Mouse (Mus musculus): ENCODE measurements around the gene Clec18a. TPM values are rescaled to one million over a fixed set of nuclear protein-coding genes. Genes with fewer than 3 reads are reported as not detected.
"Not testable (repeated sequence)": the region's sequence is repeated elsewhere in the genome, so short reads cannot be mapped to it uniquely, and the experiment has no call there.

Clec18a gene
- total RNA-seq, 2 experiments from 2014 or later = 0.15 TPM; not detected in 1

GRCm38 (mm10) chr8:111056158-111056663, 36.0 kb downstream of the Clec18a start, which contains the start of gene Exosc6:
Exosc6 (plus strand) TSS chr8:111056339.
- DNase-seq = peak; percentile 93

DNA sequence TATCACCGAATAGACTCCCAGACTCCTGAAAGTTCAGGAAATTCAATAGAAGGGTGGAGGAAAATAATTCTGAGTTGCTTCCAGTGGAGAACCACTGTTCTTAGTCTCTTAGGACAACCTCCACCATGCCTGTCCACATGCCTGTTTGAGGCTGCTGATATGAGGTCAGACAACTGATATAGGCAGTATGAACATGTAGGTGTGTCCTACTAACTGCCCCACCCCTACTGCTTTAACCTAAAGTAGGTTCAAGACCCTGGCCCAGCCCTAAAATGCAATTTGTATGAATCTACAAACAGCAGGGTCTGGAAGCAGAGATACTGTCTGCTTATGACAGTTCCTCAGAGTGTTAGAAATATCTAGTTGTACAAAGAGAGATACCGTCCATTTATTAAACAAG, 36.6 kb downstream of the Clec18a start:
- no peak for DNase-seq

DNA sequence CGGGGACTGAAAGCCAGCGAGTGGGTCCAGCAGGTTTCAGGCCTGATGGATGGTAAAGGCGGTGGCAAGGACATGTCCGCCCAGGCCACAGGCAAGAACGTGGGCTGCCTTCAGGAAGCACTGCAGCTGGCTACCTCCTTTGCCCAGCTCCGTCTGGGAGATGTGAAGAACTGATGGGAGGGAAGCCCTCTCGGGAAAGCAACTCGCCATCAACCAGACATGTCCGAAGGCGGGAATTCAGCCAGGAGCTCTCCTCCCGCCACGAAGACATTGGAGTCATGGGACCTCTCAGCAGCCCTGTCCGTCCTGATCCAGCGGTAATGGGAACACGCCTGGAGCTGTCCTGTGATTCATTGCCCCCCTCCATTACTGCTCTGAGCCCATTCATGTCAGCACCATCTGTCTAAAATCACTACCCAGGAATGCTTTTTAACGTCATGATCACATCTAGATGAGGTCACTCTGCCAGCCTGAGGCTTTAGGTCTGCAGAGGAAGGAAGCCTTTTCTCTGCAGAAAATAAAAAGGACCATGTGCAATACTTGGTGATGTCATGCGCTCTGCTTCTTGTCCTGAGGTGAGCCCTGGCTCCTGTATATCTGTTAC, 37.1 kb downstream of the Clec18a start:
- no peak for DNase-seq

GRCm38 (mm10) chr8:111053827-111054518, 38.3 kb downstream of the Clec18a start:
- DNase-seq = peak; percentile 72

GRCm38 (mm10) chr8:111049106-111049505, 43.1 kb downstream of the Clec18a start:
- DNase-seq = no peak

DNA sequence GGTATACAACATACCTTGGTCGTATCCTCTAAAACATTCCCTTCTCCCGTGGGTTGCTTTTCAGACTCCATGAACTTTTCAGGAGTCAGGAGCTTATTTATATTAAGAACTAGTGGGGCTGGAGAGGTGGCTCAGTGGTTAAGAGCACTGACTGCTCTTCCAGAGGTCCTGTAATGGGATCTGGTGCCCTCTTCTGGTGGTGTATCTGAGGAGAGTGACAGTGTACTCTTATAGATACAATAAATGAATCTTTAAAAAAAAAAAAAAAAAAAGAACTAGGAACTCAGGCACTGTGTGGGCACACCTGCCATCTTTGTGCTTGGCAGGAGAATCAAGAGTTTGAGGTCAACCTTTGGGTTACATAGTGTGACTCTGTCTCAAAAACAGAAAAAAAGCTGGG, 43.5 kb downstream of the Clec18a start:
- no peak for DNase-seq

DNA sequence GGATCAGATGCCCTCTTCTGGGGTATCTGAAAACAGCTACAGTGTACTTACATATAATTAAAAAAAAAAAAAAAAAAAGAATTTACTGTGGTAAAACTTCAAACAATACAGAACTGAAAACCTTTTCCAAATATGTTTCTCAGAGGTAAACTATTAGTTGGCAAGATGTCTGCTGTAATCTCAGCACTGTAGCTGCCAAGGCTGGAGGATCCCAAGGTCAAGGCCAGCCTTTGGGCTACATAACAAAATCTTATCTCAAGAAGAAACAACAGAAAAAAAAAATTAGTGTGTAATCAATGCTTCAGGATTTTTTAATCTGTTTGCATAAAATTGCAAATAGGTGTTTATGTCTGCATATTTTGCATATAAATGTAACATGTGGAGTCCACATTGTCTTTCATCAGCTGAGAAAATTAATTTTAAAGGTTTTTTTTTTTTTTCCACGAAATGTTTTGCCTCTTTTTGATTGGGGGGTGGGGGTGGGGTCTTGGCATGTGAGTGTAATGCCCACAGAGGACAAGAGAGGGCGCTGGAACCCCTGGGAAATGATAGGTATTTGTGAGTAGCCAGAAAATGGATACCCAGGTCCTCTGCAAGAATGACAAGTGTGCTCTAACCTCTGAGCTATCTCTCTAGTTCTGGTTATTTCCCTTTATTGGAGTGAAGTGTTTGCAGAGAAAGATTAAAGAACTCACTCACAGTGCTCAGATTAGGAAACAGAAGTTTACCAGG, 48.1 kb downstream of the Clec18a start:
- peak; percentile 40 for DNase-seq

DNA sequence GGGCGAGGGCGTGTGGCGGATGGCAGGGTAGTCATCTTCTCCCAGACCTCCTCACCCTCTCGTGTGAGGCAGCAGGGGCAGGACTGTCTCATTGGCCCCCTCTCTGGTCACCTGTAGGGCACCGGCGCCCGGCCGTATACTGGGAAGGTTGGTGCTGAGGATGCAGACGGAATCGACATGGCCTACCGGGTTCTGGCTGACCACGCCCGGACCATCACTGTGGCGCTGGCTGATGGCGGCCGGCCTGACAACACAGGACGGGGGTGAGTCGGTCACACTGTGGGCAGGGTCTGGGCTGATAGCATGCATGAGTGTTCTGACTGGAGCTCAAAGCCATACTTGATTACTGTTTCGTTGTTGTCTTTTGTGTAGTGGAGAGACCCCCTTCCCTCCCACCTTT, 49.7 kb downstream of the Clec18a start:
- no peak for DNase-seq

DNA sequence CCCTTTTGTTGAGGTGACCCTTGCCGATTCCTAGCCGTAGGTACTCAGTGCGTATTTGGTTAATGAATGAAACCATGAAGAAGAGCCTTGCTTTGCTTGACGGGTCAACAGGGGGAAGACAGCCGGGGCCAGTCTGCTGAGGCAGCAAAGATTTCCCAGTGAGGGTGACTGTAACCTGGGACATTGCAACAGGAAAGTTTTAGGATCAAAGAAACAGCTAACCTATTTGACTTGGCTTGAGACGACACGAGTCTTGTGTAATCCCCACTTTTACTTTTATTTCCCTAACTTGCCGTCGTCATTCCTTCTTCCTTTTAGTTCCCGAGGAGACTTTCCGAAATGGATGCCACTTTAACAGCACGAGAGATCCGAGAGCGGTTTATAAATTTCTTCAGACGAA, 55.6 kb downstream of the Clec18a start:
- no peak for DNase-seq

- DNase-seq = peak; percentile 41
These were observed 58.0 kb downstream of the Clec18a start for GRCm38 (mm10) chr8:111034276-111034675.

GRCm38 (mm10) chr8:111033482-111034215, 58.6 kb downstream of the Clec18a start:
- DNase-seq = peak; percentile 96

DNA sequence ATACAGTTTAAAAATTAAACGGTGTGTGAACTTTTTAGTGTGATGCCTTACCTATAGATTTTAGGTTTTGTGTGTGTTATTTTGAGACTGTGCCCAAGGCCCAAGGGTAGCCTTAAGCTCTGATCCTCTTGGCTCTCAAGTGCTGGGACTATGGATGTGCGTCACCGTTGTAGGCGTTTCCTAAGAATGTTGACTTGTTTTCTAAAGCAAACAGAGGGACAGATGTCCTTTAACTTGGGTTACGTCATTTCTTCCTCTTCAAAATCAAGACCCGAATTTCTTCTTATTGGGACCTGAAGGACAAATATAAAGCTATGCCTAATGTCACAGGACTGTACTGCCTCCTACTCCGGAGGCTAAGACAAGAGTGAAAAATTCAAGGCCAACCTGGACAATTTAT, 59.3 kb downstream of the Clec18a start, which contains the start of gene Aars:
Gene Aars, plus strand, starts transcription at position 229 of the 400 bp plus-strand sequence.
- DNase-seq = no peak

DNA sequence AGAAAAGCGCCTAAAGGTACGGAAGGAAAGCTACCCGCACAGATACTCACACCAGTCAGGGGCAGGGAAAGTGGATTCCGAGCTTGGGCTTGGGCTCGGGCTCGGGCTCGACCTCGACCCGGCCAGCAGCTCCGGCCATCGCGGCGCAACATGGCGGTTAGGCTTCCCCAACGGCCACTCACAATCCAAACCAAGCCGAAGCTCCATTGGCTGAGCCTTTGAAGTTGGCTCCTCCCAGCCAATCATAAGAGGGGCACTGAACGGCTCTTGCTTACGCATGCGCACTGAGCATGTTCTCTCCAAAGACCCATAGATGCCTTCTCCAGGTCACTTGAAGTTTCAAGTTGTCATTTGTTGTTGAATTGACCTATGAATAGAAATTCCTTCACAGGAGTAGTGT, 60.7 kb downstream of the Clec18a start, which contains the start of gene Ddx19b:
Gene Ddx19b, minus strand, starts transcription at position 180 of the 400 bp plus-strand sequence.
- DNase-seq = no peak

GRCm38 (mm10) chr8:111030045-111030444, 62.2 kb downstream of the Clec18a start:
- no peak for DNase-seq

DNA sequence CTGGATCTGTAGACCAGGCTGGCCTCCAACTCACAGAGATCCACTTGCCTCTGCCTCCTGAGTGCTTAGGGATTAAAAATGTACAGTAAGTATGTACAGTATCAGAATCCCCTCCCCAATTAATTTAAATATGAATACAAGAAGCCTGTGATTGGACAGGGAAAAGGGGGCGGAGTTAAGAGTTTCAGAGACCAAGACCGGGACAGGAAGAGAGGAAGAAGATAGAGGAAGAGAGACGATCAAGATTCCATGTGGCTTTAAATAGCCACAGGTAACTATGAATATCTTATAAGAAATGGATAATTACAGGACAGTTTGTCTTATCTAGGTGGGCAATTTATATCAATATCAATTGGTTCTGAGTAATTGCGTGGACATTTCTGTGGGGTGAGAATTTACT, 62.6 kb downstream of the Clec18a start:
- DNase-seq = no peak

DNA sequence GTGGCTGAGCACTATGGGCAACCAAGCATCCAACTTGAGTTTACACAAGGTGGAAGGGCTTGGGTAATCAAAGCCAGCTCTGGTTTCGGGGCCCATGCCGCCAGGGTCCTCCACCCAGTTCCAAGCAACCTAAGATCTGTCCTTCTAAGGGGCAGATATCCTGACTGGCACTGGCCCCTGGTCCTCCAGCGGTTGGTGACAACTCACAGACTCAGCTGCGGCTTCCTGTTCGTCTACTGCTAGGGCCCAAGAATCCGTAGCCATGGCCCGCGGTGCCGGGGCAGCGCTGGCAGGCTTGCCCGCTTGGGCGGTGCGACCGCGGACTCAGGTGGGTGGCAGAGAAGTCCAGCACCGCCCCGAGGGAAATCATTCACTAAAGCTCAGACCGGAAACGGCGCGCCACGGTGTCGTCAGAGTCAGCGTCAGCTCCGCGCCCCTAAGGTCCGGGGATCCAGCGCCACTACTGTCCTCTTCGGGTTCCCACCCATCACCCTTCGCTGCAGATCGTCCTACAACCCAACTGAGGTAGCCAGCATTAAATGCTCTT, 64.8 kb downstream of the Clec18a start:
- peak; percentile 94 for DNase-seq

DNA sequence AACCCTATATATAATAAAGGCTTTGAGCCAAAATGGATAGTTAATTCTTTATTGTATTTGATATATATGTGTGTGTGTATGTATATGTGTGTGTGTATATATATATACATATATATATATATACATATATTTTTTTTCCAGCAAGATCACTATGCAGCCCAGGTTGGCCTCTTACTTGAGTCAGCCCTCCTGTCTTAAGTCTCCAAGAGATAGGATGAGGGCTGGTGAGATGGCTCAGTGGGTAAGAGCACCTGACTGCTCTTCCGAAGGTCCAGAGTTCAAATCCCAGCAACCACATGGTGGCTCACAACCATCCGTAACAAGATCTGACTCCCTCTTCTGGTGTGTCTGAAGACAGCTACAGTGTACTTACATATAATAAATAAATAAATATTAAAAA, 65.6 kb downstream of the Clec18a start:
- not testable (repeated sequence) for DNase-seq

- DNase-seq = not testable (repeated sequence)
These were observed 81.8 kb downstream of the Clec18a start for GRCm38 (mm10) chr8:111010230-111010991.
